Mouse (Mus musculus): ENCODE measurements around the gene Dst.

The Dst gene

DNA sequence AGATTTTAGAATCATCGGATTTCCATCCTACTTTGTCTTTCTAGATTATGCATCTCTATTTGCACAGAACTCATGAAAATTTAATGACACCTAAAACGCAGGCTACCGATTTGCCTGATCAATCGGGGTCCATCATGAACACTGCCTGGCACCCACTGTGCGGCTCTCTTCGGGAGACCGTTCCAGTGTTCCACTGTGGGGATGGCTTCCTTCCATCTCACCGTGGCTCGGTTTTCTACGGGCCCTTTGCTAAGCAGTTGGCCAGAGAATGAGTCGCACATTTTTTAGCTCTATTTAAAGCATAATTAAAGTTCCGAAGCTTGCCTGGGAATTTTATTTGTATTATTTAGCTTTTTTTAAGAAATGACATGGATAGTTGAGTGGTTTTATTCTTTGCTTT, 72.4 kb downstream of the Dst start:
- no peak for DNase-seq (ENCODE audit: low read depth)

DNA sequence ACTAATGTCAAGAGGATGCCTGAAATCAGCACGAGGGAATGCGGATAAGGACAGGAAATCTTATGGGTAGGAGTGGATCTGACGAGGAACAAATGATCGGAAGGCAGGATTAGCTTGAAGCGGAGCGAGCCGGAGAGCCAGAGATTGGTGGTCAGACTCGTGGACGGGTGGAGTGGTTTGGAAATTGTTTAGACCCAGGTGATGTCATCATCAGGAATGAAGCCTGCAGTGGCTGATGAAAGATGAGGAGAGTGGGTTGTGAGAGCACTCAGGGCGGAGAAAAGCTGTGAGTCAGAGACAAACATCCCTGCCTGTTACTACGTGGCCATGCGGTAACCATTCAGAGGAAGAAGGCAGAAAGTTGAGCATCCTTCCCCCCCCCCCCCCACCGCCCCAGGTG, 81.6 kb downstream of the Dst start:
- no peak for DNase-seq (ENCODE audit: low read depth)

DNA sequence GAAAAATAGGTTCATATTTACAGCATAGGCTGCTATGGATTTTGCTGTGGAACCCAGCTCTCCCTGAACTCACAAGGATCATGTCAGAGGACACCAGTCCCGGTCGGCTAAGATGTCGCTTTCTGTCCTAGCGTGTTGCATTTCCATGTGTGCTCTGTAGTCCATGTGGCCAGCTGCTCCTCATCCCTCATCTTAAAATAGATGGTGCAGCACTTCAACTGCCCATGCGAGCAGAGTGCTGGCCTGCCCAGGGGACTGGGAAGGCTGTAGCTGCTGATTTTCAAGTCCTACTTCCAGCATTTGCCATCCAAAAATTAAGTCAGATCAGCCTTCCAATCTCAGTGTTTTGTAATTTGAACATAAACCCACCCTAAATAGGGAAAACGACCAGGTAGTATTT, 83.0 kb downstream of the Dst start:
- DNase-seq (ENCODE audit: low read depth) = no peak

DNA sequence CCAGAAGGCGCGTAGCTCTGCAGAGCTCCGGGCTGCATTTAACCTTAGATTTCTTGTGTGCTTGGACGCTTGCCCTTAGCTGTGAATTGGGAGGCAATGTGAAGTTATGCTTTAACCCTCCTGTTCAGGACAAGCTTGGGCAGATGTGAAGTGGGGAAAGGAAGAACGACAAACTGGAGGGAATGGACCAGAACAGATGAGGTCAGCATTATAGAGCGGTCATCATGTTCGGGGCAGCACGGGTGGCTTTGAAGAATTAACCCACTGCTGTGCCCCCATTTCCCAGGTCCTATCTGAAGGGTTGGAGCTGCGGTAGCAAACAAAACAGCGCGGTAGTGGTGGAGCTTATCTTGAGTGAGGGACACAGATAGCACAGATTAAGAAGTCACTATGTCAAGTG, 84.8 kb downstream of the Dst start:
- no peak for DNase-seq (ENCODE audit: low read depth)

DNA sequence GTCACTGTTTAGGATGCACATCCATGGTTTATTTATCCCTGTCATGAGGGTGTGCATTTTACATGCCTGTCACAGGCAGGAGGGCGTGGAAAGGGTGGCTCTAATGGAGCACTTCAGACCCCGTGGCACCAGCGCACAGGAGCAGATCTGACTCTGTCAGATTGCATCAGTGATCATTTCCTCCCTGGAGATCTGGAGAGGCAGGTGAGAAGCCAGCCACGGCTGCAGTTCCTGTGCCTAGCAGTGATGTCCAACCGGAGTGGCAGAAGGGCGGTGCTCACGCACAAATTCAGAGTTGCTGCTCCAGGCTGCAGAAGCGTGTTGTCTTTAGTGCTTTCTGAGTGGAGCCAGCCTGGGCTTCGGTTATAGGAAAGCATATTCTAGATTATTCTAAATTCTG, 86.2 kb downstream of the Dst start:
- no peak for DNase-seq (ENCODE audit: low read depth)

DNA sequence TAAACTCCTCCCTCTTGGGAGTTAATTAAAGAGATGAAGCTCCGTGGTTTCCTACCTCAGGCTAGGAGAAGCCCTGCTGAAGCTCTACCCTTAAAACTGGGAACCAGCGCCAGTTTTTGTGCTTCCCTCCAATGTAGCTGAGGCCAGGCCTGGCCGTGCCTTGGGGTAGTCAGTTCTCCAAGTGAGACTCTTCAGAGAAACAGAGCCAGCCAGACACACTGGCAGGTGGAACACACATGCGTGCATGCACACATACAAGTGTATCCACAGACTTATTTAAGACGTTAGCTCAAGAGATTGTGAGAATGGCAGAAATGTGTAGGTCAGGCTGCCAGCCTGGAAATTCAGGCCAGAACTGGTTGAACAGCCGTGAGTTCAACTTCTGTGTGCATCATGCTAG, 87.4 kb downstream of the Dst start:
- no peak for DNase-seq (ENCODE audit: low read depth)

DNA sequence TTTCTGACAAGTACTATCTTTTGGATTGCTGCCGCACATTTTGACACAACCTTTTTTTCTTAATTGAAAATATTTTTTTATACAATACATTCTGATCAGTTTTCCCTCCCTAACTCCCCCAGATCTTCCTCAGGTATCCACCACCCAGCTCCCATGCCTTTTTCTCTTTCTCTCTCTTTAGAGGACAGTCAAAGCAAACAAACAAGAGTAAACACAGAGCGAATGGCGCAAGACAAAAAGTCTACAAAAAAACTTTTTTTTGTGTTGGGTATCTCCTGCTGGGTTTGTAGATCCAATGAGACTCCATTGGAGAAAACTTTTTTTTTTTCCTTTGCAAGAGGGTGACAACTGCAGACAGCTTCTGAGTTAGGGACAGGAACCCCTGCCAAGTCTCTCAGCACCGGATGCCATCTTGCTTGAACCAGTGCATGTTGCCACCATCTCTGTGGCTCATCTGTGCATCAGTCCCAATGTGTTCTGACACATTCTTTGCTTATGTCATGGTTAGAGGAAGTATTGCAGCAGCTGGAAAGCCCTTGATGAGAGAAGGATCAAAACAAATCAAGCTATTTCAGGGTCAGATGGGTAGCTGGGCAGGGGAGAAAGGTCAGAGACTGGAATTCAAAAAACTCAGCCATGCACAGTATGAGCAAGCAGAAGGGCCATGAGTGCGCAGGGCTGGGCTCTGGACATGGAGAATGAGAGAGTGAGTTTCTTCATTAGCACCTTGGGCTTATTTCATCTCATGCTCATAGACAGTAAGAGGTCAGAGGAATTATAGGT, 88.3 kb downstream of the Dst start:
- DNase-seq (ENCODE audit: low read depth) = no peak

DNA sequence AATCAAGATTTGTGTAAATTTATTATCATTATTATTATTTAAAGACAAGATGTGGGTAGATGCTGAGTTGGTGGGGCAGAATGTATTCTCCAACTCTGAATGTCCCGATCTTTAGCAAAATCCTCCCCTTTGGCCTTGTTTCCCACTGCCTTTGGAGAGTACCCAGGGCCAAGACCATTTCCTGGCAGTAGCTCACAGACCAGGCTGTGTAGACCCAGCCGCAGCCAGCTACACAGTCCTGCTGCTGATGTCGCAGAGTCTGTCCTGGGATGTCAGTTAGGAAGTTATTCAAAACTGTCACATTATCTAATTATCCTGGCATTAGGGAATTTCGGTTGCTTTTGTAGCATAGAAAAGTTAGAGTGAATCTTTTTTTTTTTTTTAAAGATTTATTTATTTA, 94.3 kb downstream of the Dst start:
- DNase-seq (ENCODE audit: low read depth) = no peak

DNA sequence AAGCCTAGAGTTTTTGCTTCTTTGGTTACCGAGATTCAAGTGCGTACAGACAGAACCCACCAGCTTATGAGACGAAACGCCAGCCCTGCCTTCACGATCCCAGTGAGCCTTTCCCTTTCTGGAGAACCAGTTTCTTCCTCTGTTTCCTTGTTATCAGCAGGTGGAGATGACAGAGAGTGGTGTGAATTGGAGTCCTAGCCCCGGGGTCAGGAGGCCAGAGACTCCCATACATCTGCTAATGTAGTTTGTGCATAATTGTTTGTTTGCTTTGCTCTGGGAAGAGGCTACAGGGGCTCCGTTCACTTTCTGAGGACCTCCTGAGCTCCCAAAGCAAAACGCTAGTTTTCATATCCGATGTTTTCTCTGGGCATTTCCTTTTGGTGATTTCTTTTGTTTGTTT, 94.9 kb downstream of the Dst start:
- DNase-seq (ENCODE audit: low read depth) = no peak

DNA sequence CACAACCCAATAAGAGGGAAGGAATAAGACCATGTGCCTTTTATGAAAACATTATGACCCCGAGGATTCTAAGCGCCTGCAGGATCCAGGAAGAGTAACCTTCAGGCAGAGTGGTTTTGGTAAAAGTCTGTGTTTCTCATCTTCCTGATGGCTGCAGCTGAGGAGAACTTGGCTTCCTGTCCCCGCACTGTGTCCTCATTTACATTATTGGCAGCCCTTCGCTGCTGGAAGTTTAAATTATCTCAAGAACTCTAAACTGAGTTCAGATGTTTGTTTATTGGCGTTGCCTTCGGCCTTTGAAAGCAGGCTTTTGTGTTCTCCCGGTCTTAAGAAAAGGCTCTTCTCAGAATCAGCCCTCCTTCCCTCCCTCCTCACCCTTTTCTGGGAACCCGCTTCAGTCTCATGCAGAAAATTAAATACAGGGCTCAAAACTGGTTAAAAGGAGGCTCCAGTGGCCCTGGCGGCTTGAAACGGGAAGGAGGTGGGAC, 97.3 kb downstream of the Dst start:
- no peak for DNase-seq (ENCODE audit: low read depth)

DNA sequence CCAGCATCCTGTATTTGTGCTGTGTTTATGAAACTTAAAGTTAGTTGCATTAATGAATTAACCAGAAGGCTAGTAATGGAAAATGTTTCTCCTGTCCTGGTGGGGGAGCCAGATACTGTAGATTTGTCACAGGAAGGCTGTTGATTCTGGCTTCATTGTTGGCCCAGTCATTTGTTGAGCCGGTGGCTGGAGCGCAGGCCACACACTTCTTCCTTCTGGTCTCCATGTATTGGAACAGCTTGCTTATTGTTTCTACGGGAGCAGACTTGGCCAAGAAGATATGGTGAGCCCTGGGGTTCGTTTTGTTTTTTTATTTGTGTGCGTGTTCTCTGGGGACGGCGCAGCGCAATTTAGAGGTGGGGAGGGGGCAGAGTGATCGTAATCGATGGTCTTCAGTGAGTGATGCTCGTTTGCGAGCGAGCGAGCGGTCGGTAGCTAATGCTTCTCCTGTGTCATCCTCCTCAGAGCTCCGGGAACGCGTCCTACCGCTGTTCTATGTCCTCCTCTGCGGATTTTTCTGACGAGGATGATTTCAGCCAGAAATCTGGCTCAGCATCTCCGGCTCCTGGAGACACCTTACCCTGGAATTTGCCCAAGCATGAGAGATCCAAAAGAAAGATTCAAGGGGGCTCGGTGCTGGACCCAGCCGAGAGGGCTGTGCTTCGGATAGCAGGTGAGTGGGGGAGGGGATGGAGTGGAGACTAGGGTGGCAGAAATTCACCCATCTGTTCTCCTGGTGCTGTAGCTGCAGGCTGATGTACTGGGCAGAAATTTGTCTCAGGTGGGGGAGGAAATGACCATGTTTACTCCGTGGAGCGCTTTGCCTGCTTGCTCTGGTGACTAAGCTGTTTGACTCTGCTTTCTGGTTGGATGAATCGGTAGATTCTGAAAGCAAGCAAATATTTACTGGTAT, 98.0 kb downstream of the Dst start:
- peak; percentile 73 for DNase-seq (ENCODE audit: low read depth)

DNA sequence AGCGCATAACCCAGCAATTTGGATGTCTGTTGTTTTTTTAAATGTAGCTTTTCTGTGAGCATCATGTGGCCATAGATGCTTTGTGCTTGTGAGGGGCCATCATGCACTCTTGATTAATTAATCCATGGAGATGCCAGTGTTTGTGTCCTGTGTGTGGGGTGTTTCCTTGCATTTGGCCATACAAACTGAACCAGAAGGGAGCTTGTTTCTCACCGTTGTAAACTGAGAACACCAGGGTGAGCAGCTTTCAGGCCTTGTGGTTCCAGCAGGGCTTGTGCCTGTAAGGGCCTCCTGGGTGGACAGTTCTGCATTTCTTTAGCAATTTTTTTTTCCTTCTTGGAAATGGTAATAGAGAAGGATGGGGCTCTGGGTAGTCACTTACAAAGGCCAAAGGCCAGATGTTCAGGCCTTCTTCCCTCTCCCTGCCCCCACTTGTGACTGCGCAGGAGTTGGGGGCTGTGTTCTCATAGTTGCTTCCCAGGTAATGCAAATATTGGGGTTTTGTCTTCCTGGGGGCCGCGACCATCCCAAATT, 98.9 kb downstream of the Dst start:
- DNase-seq (ENCODE audit: low read depth) = peak; percentile 4

DNA sequence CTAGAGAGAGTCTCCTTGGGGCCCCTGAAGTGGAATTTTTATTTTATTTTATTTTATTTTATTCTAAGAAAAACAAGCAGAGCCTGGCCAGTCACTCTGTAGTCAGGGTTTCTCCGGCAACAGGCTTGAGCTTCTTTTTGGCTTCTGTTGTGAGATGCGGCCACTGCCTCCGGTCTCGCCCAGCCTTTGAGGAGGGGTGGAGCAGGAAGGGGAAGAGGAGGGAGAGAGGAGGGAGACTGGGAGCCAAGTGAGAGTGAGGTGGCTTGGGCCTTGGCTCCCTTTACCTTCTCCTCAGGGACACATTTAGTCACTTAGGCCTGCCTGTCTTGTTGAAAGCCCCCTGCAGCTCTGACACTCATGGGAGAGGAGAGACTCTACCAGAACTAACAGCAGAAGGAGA, 99.4 kb downstream of the Dst start:
- no peak for DNase-seq (ENCODE audit: low read depth)

DNA sequence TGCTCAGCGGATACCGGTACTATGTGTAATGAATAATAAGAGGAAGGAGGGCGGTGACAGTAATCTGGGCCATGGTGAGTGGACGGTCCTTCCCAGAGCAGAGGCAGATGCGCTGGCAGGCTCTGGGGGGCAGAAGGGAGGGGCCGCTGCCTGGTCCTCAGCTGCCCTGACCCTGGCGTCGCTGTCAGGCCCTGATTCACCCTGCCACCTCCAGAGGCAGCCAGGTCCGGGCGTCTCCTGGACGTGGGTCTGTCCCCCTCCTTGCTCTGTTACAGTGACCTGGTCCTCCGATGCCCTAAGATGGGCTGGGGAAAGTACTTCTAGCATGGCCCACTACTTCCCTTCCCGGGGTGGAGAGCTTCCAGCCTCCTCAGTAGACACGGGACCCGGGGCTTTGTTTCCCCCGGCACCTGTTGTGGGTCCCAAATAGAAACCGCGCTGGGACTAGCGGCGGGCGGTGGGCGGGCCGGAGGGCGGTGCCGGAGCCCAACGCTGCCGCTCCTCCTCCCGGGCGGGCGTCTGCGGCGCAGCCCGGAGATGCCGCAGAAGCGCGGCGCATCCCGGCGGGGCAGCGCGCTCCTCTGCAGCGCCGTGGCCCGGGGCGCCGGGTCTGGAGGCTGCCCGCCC, 103.1 kb downstream of the Dst start:
- peak; percentile 73 for DNase-seq (ENCODE audit: low read depth)

DNA sequence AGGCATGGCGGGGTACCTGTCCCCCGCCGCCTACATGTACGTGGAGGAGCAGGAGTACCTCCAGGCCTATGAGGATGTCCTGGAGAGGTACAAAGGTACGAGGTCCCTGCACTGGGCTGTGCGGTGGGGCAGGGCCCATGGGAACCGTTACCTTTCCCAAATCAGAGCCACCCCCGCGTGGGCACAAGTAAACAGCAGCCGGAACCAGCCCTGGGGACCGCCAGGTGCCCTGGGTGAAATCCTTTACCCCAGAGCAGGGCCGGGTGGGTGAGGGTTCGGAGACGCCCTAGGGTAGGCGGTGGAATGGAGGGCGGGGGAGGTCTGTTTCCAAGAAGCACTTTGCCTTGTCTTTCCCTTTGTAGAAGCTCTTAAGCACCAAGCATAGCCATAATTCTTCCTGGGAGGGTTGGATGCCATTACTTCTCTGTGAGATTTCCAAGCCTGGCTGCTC, 103.8 kb downstream of the Dst start:
- peak; percentile 25 for DNase-seq (ENCODE audit: low read depth)

DNA sequence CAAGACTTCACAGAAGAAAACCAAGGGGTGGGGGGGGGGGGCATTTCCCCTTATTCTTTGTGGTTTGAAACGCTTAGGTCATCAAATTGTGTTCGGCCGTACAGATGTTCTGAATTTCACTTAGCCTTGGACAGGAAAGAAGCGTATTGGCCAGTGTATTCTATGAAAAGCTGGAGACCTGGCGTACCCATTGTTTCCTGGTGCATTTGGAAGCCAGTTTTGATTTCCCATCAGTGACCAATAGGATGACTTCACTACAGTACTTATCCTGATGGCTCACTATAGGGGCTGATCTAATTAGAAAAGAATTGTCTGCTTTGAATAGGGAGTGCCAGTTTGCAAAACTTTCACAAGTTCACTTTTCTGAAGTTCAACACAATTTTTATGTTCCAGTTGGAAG, 105.5 kb downstream of the Dst start:
- DNase-seq (ENCODE audit: low read depth) = no peak

DNA sequence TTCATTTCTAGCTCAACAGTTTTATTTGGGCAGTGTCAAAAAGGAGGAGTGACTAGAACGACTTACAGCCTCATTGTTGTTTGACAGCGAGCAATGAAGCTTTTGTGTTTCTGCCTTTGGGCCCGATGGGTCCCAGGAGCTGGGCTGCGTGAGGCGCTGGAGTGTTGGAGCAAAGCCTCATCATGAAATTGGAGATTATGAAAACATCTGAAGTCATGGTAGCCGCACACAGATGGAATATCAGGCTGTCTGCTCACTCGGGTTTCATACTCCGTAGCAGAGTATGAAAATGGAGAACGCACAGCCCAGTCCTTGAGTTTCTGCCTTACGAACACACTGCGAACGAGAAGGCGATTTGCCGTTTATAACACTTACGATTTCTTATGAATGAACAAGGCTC, 108.8 kb downstream of the Dst start:
- no peak for DNase-seq (ENCODE audit: low read depth)

DNA sequence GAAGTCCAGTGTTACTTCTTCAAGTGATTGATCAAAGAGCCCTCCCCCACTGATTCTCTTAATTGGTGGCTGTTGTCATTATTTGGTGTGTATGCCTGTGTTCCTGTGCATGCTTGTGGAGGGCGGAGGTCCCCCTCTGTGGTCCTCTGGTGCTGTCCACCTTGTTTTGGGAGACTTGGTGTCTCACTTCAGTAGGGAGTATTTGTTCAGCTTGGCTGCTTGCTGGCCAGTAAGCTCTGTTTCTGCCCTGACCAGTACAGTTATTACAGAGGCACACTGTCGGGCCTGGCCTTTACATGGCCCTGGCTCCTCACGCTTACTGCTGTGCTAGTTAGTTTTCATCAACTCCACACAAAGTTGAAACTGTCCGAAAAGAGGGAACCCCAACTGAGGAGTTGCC, 109.3 kb downstream of the Dst start:
- no peak for DNase-seq (ENCODE audit: low read depth)

DNA sequence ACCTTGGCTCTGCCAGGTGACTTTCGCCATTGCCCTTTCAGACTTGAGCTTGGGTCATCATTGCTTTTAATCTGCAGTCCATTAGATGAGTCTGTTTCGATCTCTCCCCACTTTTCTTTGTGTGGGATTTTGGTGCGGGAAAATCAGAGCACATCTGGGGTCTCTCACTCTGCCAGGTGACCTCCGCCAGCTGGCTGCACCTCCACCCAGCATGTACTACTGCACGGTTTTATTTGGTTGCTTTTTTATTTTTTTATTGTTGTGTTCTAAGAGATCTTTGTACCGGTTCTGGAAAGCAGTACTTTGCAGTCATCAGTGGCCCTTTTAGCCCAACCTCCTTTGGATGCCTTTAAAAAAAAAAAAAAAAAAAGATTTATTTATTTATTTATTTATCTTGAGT, 112.6 kb downstream of the Dst start:
- no peak for DNase-seq (ENCODE audit: low read depth)

DNA sequence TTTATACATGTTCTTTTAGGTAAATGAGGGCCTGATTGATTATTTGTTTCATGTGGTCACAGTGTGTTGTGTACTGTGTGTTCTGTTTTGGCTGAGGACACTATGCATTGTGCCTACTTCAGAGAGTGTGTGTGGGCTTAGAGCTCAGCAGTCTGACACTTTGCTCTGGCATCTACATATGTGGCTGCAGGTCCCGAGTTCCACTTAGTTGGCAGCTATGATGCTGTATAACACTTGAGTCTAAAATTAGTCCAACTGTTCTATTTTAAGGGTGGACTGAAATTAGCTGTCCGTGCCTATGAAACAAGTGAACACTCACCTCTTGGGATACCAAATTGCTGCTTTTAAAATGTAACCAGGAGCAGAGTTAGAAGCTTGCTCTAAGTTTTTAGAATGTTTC, 113.5 kb downstream of the Dst start:
- no peak for DNase-seq (ENCODE audit: low read depth)

DNA sequence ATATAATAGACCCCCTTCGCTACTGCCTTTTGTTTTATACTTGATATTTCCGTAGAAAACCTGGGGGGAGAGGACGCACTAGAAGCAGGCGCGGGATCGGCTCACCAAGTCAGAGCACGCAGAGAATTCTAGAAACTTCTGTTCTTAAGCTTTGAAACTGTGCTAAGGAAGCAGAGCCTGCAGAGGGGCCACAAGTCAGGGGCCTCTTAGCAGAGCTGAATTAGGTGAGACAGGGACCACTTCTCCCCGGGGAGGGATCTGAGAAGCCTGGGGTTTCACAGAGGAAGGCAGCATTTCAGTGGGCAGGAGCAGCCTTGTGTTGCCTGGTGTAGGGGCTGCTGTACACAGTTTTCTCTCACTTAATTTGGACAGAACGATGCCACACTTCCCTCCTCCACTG, 115.1 kb downstream of the Dst start:
- DNase-seq (ENCODE audit: low read depth) = no peak

DNA sequence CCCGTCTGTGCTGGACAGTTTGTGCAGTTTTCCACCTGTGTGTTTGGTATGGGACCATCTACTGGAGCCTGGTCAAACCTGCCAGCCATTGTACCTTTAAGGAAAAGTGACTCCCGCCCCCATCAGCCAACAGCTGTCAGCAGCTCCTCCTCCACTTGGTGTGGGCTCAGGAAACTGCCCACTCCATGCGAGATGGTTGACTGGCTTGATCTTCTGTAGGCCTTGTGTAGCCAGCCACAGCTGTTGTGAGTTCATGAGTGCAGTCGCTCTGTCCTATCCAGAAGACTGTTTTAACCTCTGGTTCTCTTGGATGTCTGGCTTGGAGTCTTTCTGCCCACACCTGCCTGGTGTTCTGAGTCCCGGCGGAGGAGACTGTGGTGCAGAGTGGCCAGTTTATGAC, 117.9 kb downstream of the Dst start:
- no peak for DNase-seq (ENCODE audit: low read depth)

DNA sequence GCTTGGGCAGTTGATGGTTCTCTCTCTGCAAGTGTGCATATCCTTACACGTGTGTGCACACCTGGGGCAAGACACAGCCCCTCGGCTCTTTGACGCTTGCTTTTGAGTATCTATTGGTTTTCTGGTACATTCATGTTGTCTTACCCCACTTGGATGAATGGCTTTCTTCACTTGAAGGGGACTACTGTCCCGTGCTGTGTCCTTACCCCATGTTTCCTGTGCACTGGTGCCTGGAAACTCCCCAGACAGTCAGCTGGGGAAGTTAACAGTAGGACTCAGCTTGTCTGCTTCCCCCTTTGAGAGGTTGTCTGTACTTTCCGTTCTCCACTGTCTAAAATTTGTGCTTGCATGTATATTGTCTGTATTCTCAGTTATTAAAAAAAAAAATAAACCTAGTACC, 120.7 kb downstream of the Dst start:
- DNase-seq (ENCODE audit: low read depth) = peak; percentile 50
